Mouse (Mus musculus): Measurements from ENCODE around the gene Cebpb.
"Not testable (repeated sequence)": the region's sequence is repeated elsewhere in the genome, so short reads cannot be mapped to it uniquely, and the experiment has no call there.

Cebpb gene

DNA sequence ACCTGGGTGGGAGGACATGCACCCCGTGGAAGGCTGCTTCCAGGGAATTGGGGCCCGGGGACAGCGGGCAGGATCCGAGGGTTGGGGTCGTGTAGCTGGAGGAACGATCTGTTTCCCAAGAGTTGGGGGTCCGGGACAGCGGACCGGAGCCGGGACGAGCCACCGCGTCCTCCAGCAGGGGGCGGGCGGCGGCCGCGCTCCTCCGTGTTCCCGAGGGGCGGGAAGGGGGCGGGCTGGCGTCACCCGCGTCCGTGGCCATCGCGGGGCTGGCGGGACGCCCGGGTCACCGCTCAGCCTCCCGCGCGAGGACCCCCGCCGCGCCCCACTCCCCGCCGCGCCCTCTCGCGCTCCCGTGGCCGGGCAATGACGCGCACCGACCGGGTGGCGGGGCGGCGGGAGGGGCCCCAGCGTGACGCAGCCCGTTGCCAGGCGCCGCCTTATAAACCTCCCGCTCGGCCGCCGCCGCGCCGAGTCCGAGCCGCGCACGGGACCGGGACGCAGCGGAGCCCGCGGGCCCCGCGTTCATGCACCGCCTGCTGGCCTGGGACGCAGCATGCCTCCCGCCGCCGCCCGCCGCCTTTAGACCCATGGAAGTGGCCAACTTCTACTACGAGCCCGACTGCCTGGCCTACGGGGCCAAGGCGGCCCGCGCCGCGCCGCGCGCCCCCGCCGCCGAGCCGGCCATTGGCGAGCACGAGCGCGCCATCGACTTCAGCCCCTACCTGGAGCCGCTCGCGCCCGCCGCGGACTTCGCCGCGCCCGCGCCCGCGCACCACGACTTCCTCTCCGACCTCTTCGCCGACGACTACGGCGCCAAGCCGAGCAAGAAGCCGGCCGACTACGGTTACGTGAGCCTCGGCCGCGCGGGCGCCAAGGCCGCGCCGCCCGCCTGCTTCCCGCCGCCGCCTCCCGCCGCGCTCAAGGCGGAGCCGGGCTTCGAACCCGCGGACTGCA, at the start of gene Cebpb:
Gene Cebpb, plus strand, starts transcription at position 418 of the 954 bp plus-strand sequence.
- peak; percentile 86 for DNase-seq

DNA sequence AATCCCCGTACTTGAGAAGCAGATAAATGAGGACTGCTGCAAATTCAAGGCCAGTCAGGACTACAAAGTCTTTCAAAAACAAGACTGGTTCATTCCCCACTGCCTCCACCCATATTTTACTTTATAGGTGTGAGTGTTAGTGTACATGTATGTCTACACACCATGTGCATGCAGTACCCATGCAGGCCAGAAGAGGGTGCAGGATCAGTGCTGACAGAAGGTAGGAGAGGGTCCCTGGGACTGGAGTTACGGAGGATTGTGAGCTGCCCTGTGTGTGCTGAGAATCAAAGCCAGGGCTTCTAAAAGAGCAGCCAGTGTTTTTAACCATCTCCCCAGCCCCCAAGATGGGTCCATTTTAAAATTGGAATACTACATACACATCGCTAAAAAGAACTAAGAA, 48.4 kb upstream of the Cebpb start:
- DNase-seq, result peak; percentile 86

GRCm38 (mm10) chr2:167641337-167641736, 47.4 kb upstream of the Cebpb start:
- peak; percentile 71 for DNase-seq

- DNase-seq, result no peak
Measured at GRCm38 (mm10) chr2:167642164-167642563, 46.6 kb upstream of the Cebpb start.

GRCm38 (mm10) chr2:167643356-167644052, 45.2 kb upstream of the Cebpb start:
- DNase-seq, result not testable (repeated sequence)

- no peak for DNase-seq
Measured at GRCm38 (mm10) chr2:167646411-167646810, 42.3 kb upstream of the Cebpb start.

- DNase-seq, result no peak
Measured at GRCm38 (mm10) chr2:167649290-167650032, 39.3 kb upstream of the Cebpb start.

DNA sequence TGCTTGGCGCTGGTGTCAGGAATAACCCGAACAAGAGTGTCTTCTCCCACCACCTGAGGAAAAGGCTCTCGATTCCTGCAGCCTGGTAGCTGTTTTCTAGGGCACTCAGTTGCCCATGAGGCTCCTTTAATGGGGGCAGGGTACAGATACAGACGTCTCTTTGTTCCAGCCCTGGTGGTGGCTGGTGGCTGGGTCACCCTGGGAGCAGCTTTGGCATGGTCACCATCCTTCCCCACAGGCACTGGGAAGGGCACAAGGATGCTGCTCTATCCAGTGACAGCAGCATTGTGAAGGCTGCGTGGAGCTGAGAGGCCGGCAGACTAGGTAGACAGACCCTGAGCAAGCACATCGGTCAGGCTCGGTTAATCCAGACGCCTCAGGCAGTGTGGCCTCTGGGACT, 37.1 kb upstream of the Cebpb start:
- DNase-seq, result no peak

DNA sequence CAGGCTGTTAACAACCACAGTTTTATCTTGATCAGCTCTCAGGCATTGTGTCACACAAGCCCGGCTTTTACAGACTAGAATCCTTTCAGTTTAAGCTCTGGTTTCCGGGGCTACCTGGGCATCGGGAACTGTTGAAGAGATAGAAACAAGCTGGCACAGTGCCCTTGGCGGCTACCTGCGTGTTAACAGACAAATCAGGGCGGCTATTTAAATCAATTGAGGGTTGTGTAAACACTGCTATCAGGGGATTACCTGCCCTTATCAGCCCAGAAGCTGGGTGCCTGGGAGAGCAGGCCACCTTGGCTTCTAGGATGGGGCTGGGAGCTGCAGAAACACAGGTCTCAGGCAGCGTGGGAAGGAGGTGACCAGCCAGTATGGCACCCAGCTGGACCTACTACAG, 36.0 kb upstream of the Cebpb start:
- DNase-seq, result no peak

DNA sequence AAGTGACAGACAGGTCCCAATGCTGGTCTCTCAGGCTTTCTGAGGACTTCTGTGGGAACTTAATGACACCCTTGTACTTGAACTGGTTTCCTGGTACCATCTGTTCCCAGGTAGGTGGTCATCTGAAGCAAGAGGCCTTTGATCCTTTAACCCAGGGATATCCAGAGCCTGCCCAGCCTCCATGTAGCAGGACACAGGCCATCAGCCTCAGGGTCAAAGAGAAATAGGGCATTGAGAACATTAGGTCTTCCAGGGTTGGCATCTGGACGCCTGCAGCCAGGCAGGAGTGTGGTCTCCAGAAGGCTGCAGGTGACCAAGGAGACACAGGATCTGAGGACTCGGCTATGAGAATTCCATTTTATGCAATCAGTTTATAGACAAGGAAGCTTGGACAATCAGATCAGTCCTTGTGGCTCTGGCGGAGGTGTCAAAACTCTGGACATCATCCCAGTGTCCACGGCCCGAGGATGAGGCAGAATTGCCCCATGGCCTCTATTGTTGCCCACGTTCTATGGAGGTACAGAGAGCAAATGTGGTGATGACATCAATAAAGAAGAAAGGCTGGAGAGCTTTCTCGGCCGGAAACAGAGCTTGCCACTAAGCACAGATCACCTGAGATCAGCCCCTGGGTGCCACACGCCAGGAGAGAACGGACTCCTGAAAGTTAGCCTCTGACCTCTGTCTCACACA, 33.7 kb upstream of the Cebpb start:
- DNase-seq, result no peak

- DNase-seq, result peak; percentile 87
Measured at GRCm38 (mm10) chr2:167656629-167657478, 31.9 kb upstream of the Cebpb start.

- DNase-seq, result no peak
Measured at GRCm38 (mm10) chr2:167657973-167658372, 30.7 kb upstream of the Cebpb start.

DNA sequence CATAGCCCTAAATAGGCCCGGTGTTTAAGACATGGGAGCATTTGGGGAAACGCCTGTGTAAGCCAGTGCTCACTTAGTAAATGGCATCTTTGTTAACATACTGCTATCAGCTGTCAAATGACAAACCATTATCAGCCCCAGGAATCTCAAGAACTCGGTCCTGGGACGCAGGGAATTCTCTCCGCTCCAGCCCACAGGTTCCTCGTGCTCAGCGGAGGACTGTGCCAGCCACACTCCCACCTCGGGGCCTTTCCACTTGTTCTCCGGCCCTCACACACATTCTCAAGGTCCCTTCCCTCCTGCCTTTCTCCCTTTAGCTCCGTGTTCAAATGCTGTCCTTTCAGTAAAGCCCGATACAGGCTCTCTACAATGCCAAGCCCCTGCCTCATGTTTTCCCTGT, 30.0 kb upstream of the Cebpb start:
- no peak for DNase-seq

DNA sequence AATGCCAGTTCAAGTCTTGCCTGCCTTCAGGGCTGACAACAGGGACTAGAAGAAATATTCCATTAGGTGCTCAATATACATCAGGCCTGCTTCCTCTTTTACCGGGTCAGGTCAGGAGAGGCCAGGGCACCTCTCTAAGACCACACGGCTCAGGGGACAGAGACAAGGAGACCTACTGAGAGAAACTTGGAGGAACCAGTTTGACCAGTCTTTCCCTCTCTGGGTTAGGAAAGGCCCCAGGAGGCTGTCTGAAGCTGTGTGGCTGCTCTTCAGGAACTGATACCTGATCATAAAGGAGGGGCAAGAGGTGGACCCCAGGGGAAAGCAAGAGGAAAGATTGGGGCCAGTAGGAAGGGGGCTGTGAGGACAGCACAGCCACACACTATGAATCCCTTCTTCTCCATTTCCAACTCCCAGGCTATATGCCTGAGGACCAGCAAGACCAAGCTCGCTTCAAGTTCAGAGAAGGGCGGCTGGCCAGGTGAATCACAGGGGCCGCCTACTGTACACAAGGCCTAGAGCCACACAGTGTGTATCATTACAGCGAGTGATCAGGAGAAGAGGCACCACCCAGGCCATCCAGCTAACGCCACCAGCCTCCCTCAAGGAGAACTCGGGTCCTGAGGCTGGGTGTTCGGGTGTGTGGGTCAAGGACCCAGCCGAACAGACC, 29.4 kb upstream of the Cebpb start:
- no peak for DNase-seq

- DNase-seq, result no peak
Measured at GRCm38 (mm10) chr2:167659847-167660610, 28.7 kb upstream of the Cebpb start.

- DNase-seq, result peak; percentile 38
Measured at GRCm38 (mm10) chr2:167660611-167660971, 28.1 kb upstream of the Cebpb start.

DNA sequence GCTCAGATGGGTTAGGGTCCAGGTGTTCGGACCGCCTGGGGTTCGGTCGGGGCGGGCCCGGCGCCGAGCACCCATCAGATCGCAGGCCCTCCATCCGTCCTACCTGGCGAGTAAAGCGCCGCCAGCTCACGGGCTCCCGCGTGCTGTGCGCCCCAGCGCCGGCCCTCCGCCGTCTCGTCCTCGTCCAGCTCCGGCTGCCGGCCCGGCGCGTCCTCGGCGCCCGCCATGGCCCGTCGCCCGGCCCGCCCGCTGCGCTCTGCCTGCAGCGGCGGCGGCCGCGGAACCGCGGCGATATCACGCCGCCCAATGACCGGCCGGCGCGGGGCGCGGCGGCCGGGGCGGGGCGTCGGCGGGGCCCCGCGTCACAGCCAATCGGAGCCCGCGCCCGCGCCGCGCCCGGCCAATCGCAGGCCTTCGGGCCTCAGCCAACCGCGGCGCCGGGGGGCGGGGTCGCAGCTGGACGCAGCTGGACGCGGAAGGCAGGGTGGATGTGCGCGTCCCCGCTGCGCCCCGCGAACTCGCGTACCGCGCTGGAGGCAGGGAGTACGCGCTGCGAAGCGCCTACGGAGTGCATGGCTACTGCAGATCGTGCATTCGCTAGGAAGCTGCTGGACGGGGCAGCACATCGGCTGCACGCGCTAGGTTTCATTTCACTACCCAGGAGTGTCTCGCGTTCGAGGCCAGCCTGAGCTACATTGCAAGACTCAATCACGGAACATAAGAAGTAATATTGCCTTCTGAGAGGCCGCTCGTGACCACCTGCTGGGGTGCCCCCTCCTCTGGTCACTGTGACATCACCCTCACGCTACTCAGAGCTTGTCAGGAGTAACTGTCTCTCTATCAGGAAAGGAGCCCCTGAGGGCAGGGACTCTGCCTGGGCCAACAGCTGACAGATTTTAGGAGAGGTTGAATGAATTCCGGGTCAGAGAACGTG, 27.2 kb upstream of the Cebpb start, which contains the start of gene Gm20431:
Gene Gm20431, minus strand, starts transcription at position 227 of the 934 bp plus-strand sequence.
- DNase-seq, result peak; percentile 98

DNA sequence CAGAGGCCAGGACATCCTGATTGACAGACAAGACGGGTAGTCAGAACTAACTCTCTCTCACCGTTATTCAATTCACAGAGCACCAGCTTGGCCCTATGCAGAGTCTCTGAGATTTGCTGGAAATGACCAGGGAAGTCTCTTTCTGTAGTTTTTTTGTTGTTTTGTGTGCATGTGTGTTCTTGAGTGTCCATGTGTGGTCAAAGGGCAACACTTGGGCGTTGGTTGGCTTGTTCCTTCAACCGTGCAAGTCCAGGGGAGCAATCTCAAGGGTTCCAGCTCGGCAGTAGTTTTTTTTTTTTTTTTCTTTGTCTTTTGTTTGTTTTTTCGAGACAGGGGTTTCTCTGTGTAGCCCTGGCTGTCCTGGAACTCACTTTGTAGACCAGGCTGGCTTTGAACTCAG, 26.0 kb upstream of the Cebpb start:
- DNase-seq, result no peak
